Mouse (Mus musculus) hindbrain, postnatal 0 days (tissue): ENCODE measurements around the gene Rhox1. TPM values are rescaled to one million over a fixed set of nuclear protein-coding genes. Genes with fewer than 3 reads are reported as not detected.
A peak's percentile ranks its signal among the peaks of the same experiment; 100 is the strongest.
"Not testable (repeated sequence)": the region's sequence is repeated elsewhere in the genome, so short reads cannot be mapped to it uniquely, and the experiment has no call there.

Experiments
- ATAC-seq: fragments of 200-750 bp; cut with Nextera tagmentation; 2 replicates; pipeline ENCODE4 v1.8.0; 2017; ENCODE audit warnings: mild to moderate bottlenecking, moderate TSS enrichment, moderate library complexity
- DNase-seq: peaks from one replicate; pipeline ENCODE4 v3.0.0-alpha.2; 2015; ENCODE audit warnings: low spot score
- H3K27ac ChIP-seq: fragments of 300-500 bp; sonication (generic); 2 replicates; pipeline ENCODE4 v1.5.1; 2014; ENCODE audit warnings: mild to moderate bottlenecking
- H3K27me3 ChIP-seq: fragments of 300-500 bp; sonication (generic); 2 replicates; pipeline ENCODE4 v1.6.1; 2014; ENCODE audit warnings: low read length, mixed read lengths; ENCODE audit not compliant: insufficient read depth
- H3K36me3 ChIP-seq: fragments of 300-500 bp; sonication (generic); 2 replicates; pipeline ENCODE4 v1.6.1; 2014; ENCODE audit warnings: low read length, mixed read lengths; ENCODE audit not compliant: insufficient read depth
- H3K4me1 ChIP-seq: fragments of 300-500 bp; sonication (generic); 2 replicates; pipeline ENCODE4 v1.6.1; 2014; ENCODE audit warnings: antibody characterized with exemption, low read length, mixed read lengths; ENCODE audit not compliant: insufficient read depth
- H3K4me2 ChIP-seq: fragments of 300-500 bp; sonication (generic); 2 replicates; pipeline ENCODE4 v1.6.1; 2014; ENCODE audit warnings: low read depth, mild to moderate bottlenecking, low read length, moderate library complexity, mixed read lengths
- H3K4me3 ChIP-seq: fragments of 300-500 bp; sonication (generic); 2 replicates; pipeline ENCODE4 v1.5.1; 2014; ENCODE audit warnings: low read length
- H3K9ac ChIP-seq: fragments of 300-500 bp; sonication (generic); replicated peaks from 2 replicates; pipeline ENCODE4 v1.6.1; 2014; ENCODE audit warnings: mild to moderate bottlenecking, low read length, moderate library complexity, mixed read lengths
- H3K9me3 ChIP-seq: fragments of 300-500 bp; sonication (generic); 2 replicates; pipeline ENCODE4 v1.6.1; 2016; ENCODE audit warnings: low read length, mixed read lengths
- CTCF ChIP-seq: IDR thresholded peaks from 2 replicates; pipeline ENCODE4 v1.5.1; 2016; ENCODE audit warnings: antibody characterized with exemption, control low read depth, low read depth
- WGBS: fragments of 180-500 bp; shearing (Covaris S2); extraction: QIAGEN DNeasy Blood & Tissue Kit; methylation state at CpG from one replicate; pipeline ENCODE4 v1.1.7; 2014; 5-methylcytosine and 5-hydroxymethylcytosine counted together
- polyA plus RNA-seq: library from polyadenylated mRNA; unstranded; fragments of >200 nt; fragmentation: Nextera tagmentation; extraction: Ambion mirVana; gene quantifications from 2 replicates; pipeline ENCODE4 v1.2.1, GENCODE M21; 2015
- total RNA-seq: library from RNA; depleted of rRNA; stranded (reverse); fragments of >200 nt; gene quantifications from 2 replicates; pipeline ENCODE4 v1.2.3, GENCODE M21; 2014; rRNA removed

Rhox1 gene
- total and polyA plus RNA-seq, 2 experiments from 2014 or later: not detected

DNA sequence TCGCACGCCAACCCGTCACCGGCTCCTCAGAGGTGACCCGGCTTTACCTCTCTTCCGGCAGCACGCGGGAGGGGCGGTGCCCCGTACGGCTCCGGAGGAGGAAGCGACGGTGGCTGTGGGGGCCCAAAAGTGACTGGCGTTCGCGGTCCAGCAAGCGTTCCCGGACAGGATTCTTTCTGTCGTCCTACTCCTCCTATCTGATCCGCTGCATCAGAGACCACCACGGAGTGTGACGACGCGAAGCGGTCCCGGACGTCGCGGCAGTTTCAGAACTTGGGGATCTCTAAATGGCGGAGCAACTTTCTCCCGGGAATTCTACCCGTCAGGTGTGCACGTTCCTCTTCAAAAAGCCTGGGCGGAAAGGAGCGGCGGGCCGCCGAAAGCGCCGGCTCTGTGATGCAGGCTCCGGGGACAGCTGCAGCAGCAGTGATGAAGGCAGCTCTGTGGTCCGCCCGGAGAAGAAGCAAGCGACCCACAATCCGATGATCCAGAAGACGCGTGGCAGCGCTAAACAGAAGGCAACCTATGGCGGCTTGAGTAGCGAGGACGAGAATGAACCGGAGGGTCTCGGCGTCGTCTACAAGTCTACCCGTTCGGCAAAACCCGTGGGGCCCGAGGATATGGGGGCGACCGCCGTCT is 30.8 kb downstream of the Rhox1 start, which contains the start of the genes Ndufa1 and Rnf113a1:
Gene Ndufa1 (minus strand): TSS at position 59 of the 639 bp plus-strand sequence.
Gene Rnf113a1 (plus strand): TSS at position 141 of the 639 bp plus-strand sequence.
- DNase-seq (peak; percentile 86), ATAC-seq (peak; percentile 94)
- TF ChIP-seq CTCF: no peak
- 27% methylated on average over 63 of the region's 63 CpGs for WGBS
- Histone ChIP-seq H3K27ac (peak within 1 kb of the TSS; percentile 75), H3K27me3 (no peaks in the 10 kb centered on the region), H3K9me3 (no peaks in the 10 kb centered on the region), H3K4me3 (peak within 1 kb of the TSS; percentile 39), H3K9ac (peak within 1 kb of the TSS; percentile 37), H3K4me1 (no peaks in the 10 kb centered on the region), H3K4me2 (peak within 1 kb of the TSS; percentile 59), H3K36me3 (no peaks in the 10 kb centered on the region)

DNA sequence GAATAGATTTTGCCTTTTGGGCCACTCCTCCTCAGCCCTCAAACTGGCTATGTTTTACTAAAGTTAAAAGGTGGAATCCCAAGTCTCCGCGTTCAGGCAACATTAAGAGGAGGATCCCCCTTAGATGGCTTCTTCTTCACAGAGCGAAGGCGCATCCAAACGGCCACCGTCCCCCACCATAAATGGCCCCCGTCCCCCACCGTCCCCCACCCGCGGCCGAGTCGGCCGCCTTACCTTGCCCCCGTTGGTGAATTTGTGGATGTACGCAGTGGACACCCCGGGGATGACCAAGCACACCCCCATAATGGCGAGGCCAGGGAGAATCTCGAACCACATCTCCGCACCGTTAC is 31.3 kb downstream of the Rhox1 start:
- peak; percentile 79 for ATAC-seq
- Histone ChIP-seq H3K27me3 (no peaks in the 10 kb centered on the region), H3K36me3 (no peaks in the 10 kb centered on the region), H3K4me3 (peak overlapping the region; percentile 39), H3K4me1 (no peaks in the 10 kb centered on the region), H3K27ac (peak overlapping the region; percentile 75; the same call in 1 of the 2 replicates), H3K9ac (peak overlapping the region; percentile 37), H3K4me2 (peak overlapping the region; percentile 59), H3K9me3 (no peaks in the 10 kb centered on the region)
- no peak for TF ChIP-seq CTCF
- no peak for DNase-seq
- 39% methylated on average over 20 of the region's 20 CpGs for WGBS

DNA sequence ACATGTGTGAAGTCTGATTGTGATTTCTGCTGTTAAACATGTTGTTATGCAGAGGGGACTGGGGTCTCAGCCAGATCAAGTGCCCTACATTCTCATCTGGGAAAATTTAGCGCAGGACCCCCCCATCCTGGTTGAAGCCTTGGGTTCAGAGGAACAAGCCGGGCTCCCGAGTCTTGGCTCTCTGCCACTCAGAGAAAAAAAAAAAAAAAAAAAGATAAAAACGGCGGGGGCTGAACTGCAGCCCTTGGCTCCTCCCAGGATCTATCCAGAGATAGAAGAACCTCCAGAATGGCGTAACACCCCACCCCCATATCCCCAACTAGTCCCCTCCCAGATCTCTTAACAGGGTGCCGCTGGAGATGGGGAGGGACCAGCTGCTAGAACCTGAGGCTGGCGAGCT is 37.7 kb downstream of the Rhox1 start:
- not testable (repeated sequence) for DNase-seq, H3K36me3 ChIP-seq

DNA sequence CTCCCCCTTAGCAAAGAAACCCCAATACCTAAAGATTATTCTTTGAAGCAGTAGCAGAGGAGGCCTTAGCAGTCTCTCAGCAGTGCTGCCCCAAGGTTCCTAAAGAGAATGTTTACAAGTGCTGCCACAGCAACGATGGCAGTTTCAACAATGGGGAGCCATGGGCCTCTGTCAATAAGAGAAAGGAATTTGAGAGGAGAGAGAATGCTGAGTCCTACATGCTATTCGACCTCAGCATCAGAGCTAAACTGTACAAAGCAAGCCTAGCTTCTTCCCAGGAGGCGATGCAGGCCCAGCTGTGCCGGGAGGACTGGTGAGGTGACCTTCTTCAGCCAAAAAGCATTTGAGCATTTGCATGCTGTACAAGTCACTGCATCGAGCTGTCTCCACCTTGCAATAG is 53.3 kb downstream of the Rhox1 start, which contains the start of gene Akap14:
Gene Akap14 (minus strand): TSS at position 101 of the 400 bp plus-strand sequence.
- Histone ChIP-seq H3K9me3 (no peaks in the 10 kb centered on the region), H3K9ac (no peak within 1 kb of the TSS), H3K36me3 (no peaks in the 10 kb centered on the region), H3K4me2 (no peak within 1 kb of the TSS), H3K4me1 (no peaks in the 10 kb centered on the region), H3K4me3 (no peak within 1 kb of the TSS), H3K27me3 (no peaks in the 10 kb centered on the region), H3K27ac (no peak within 1 kb of the TSS)
- DNase-seq (no peak), ATAC-seq (0 out of 2 replicates have a peak, but pooled peaks have one; percentile 18)
- no peak for TF ChIP-seq CTCF
- 35% methylated on average over 5 of the region's 5 CpGs for WGBS

More for the DNA sequence above, 37.7 kb downstream of the Rhox1 start:
- WGBS: 63% methylated on average over 6 of the region's 8 CpGs
- H3K27me3 ChIP-seq, H3K4me3 ChIP-seq, H3K4me1 ChIP-seq, H3K4me2 ChIP-seq, H3K9ac ChIP-seq, ATAC-seq, H3K9me3 ChIP-seq, H3K27ac ChIP-seq: not testable (repeated sequence)

DNA sequence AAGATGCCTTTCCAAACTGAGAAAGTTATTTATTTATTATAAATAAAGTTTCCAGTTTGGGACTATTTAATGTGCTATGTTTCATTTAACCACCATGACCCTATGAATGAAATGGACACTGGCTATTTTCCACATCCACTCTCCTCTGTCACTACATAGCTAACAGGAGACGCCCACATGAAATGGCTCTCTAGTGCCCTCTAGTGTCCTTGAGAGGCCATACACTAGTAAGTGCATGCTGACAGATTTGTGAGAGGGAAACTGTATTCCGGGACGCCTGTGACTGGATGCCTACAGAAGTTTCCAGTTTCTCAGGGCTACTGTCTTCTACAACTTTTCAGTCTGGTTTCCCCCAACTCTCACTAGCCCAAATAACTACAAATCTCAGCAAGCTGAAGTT is 55.0 kb downstream of the Rhox1 start:
- 28% methylated on average over 3 of the region's 3 CpGs for WGBS
- Histone ChIP-seq H3K4me3 (no peak overlapping the region), H3K4me2 (no peak overlapping the region), H3K27me3 (no peaks in the 10 kb centered on the region), H3K9ac (no peak overlapping the region), H3K36me3 (no peaks in the 10 kb centered on the region), H3K27ac (no peak overlapping the region), H3K4me1 (no peaks in the 10 kb centered on the region), H3K9me3 (no peaks in the 10 kb centered on the region)
- TF ChIP-seq CTCF: peak; percentile 72
- DNase-seq: peak; percentile 64
- ATAC-seq: no peak

Other genes with a start within 250 kb of the Rhox1 start
- gene Sept6, start 230.5 kb downstream of the Rhox1 start, total RNA-seq: 81.3 and 106 TPM in 2 replicates
- 55.0 and 59.6 TPM in 2 replicates for gene Sept6, start 230.5 kb downstream of the Rhox1 start, polyA plus RNA-seq
- gene Sowahd, start 173.4 kb downstream of the Rhox1 start, total RNA-seq: not detected in 2 replicates
- 0.09 TPM in 1 of 2 replicates, not detected in the other for gene Sowahd, start 173.4 kb downstream of the Rhox1 start, polyA plus RNA-seq
- 99.1 and 125 TPM in 2 replicates for gene Rpl39, start 136.9 kb downstream of the Rhox1 start, total RNA-seq
- 351 and 371 TPM in 2 replicates for gene Rpl39, start 136.9 kb downstream of the Rhox1 start, polyA plus RNA-seq
- 6.8 and 7.9 TPM in 2 replicates for gene Upf3b, start 111.9 kb downstream of the Rhox1 start, total RNA-seq
- gene Upf3b, start 111.9 kb downstream of the Rhox1 start, polyA plus RNA-seq: 22.8 and 25.9 TPM in 2 replicates
- 19.1 and 19.9 TPM in 2 replicates for gene Nkap, start 95.5 kb downstream of the Rhox1 start, total RNA-seq
- gene Nkap, start 95.5 kb downstream of the Rhox1 start, polyA plus RNA-seq: 21.1 and 21.6 TPM in 2 replicates
- gene Akap14, start 53.4 kb downstream of the Rhox1 start, total RNA-seq: not detected in 2 replicates
- gene Akap14, start 53.4 kb downstream of the Rhox1 start, polyA plus RNA-seq: 0.23 and 0.44 TPM in 2 replicates
- gene Ndufa1, start 31.1 kb downstream of the Rhox1 start, total RNA-seq: 126 and 135 TPM in 2 replicates
- gene Ndufa1, start 31.1 kb downstream of the Rhox1 start, polyA plus RNA-seq: 905 and 915 TPM in 2 replicates
- 7.3 and 7.6 TPM in 2 replicates for gene Rnf113a1, start 31.0 kb downstream of the Rhox1 start, total RNA-seq
- gene Rnf113a1, start 31.0 kb downstream of the Rhox1 start, polyA plus RNA-seq: 27.3 and 27.9 TPM in 2 replicates
- gene Gm9, start 11.2 kb downstream of the Rhox1 start, total RNA-seq: not detected in 2 replicates
- not detected in 2 replicates for gene Gm9, start 11.2 kb downstream of the Rhox1 start, polyA plus RNA-seq
- not detected in 2 replicates for gene Rhox2a, start 22.7 kb upstream of the Rhox1 start, total RNA-seq
- not detected in 2 replicates for gene Rhox2a, start 22.7 kb upstream of the Rhox1 start, polyA plus RNA-seq
- gene Rhox3a, start 27.7 kb upstream of the Rhox1 start, total RNA-seq: not detected in 2 replicates
- not detected in 2 replicates for gene Rhox3a, start 27.7 kb upstream of the Rhox1 start, polyA plus RNA-seq
- gene Rhox4a, start 43.1 kb upstream of the Rhox1 start, total RNA-seq: not detected in 2 replicates
- gene Rhox4a, start 43.1 kb upstream of the Rhox1 start, polyA plus RNA-seq: not detected in 2 replicates
- not detected in 2 replicates for gene Rhox3a2, start 157.8 kb upstream of the Rhox1 start, total RNA-seq
- gene Rhox3a2, start 157.8 kb upstream of the Rhox1 start, polyA plus RNA-seq: not detected in 2 replicates
- gene Rhox4a2, start 168.6 kb upstream of the Rhox1 start, total RNA-seq: not detected in 2 replicates
- gene Rhox4a2, start 168.6 kb upstream of the Rhox1 start, polyA plus RNA-seq: not detected in 2 replicates
- 0.47 TPM in 1 of 2 replicates, not detected in the other for gene Rhox2b, start 189.8 kb upstream of the Rhox1 start, total RNA-seq
- gene Rhox2b, start 189.8 kb upstream of the Rhox1 start, polyA plus RNA-seq: not detected in 2 replicates
- gene Rhox4b, start 210.2 kb upstream of the Rhox1 start, total RNA-seq: not detected in 2 replicates
- not detected in 2 replicates for gene Rhox4b, start 210.2 kb upstream of the Rhox1 start, polyA plus RNA-seq
- not detected in 2 replicates for gene Rhox2c, start 231.4 kb upstream of the Rhox1 start, total RNA-seq
- gene Rhox2c, start 231.4 kb upstream of the Rhox1 start, polyA plus RNA-seq: not detected in 2 replicates
- gene Rhox3c, start 236.3 kb upstream of the Rhox1 start, total RNA-seq: not detected in 2 replicates
- not detected in 2 replicates for gene Rhox3c, start 236.3 kb upstream of the Rhox1 start, polyA plus RNA-seq